Mouse (Mus musculus) embryonic facial prominence, embryonic 14.5 days (tissue): ENCODE data around the gene Creb1. TPM values are rescaled to one million over a fixed set of nuclear protein-coding genes. Genes with fewer than 3 reads are reported as not detected.
A peak's percentile ranks its signal among the peaks of the same experiment; 100 is the strongest.

Experiments
- ATAC-seq: fragments of 200-750 bp; cut with Nextera tagmentation; 2 replicates; pipeline ENCODE4 v1.8.0; 2017; ENCODE audit warnings: low read depth, moderate number of reproducible peaks, moderate TSS enrichment
- DNase-seq: peaks from one replicate; pipeline ENCODE4 v3.0.0-alpha.2; 2015; ENCODE audit warnings: low spot score
- H3K27ac ChIP-seq: fragments of 300-500 bp; sonication (generic); replicated peaks from 2 replicates; pipeline ENCODE4 v1.5.1; 2014; ENCODE audit warnings: low read depth, mild to moderate bottlenecking, low read length, moderate library complexity
- H3K27me3 ChIP-seq: fragments of 300-500 bp; sonication (generic); replicated peaks from 2 replicates; pipeline ENCODE4 v1.6.1; 2014; ENCODE audit warnings: low read length; ENCODE audit not compliant: control insufficient read depth, insufficient read depth
- H3K36me3 ChIP-seq: fragments of 300-500 bp; sonication (generic); 2 replicates; pipeline ENCODE4 v1.6.1; 2014; ENCODE audit warnings: low read length, mixed read lengths; ENCODE audit not compliant: control insufficient read depth, insufficient read depth
- H3K4me1 ChIP-seq: fragments of 300-500 bp; sonication (generic); 2 replicates; pipeline ENCODE4 v1.6.1; 2014; ENCODE audit warnings: antibody characterized with exemption, low read length; ENCODE audit not compliant: control insufficient read depth, insufficient read depth
- H3K4me2 ChIP-seq: fragments of 300-500 bp; sonication (generic); 2 replicates; pipeline ENCODE4 v1.6.1; 2014; ENCODE audit warnings: low read depth, mild to moderate bottlenecking, low read length, moderate library complexity, mixed read lengths
- H3K4me3 ChIP-seq: fragments of 300-500 bp; sonication (generic); 2 replicates; pipeline ENCODE4 v1.5.1; 2014; ENCODE audit warnings: low read depth, mild to moderate bottlenecking, low read length
- H3K9ac ChIP-seq: fragments of 300-500 bp; sonication (generic); 2 replicates; pipeline ENCODE4 v1.6.1; 2014; ENCODE audit warnings: low read depth, mild to moderate bottlenecking, low read length, moderate library complexity, mixed read lengths
- H3K9me3 ChIP-seq: fragments of 300-500 bp; sonication (generic); 2 replicates; pipeline ENCODE4 v1.6.1; 2016; ENCODE audit warnings: low read length; ENCODE audit not compliant: control insufficient read depth
- WGBS: fragments of 180-500 bp; shearing (Covaris S2); extraction: QIAGEN DNeasy Blood & Tissue Kit; methylation state at CpG from one replicate; pipeline ENCODE4 v1.1.7; 2014; 5-methylcytosine and 5-hydroxymethylcytosine counted together
- polyA plus RNA-seq: library from polyadenylated mRNA; unstranded; fragments of >200 nt; fragmentation: Nextera tagmentation; extraction: Ambion mirVana; gene quantifications from 2 replicates; pipeline ENCODE4 v1.2.1, GENCODE M21; 2014

The Creb1 gene
- 36.4 and 40.4 TPM in 2 replicates for polyA plus RNA-seq

DNA sequence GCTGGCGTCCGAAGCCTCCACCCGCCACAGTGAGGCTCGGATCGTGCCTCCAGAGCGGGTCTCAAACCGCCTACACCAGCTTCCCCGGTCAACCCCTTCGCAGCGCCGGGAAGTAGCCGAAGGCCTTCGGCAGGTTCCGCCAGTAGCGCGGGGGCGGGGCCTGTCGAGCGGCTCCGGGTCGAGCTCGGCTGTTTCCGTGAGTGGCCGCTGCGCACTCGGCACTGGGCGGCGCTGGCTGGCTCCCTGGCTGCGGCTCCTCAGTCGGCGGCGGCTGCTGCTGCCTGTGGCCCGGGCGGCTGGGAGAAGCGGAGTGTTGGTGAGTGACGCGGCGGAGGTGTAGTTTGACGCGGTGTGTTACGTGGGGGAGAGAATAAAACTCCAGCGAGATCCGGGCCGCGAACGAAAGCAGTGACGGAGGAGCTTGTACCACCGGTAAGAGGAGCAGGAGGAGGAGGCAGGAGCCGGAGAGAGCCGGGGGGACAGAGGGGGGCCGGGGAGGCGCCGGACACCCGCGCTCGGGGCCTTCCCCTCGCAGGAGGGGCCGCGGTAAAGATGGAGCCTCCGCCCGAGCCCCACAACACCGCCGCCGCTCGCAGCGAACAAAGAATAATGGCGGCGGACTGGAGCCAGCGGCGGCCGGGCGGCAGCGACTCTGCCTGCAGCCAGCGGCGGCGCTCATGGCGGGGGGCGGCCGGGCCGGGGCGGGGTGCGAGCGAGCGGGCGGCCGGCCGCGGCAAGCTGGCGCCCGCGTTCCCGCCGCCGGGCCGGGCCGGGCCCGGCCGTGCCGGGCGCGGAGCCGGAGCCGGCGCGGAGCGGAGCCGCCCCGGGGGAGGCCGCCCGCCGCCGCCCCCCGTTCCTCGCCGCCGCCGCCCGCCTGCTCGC is at the start of gene Creb1:
TSS of gene Creb1 (plus strand) at position 57 of the 882 bp plus-strand sequence.
- Histone ChIP-seq H3K9me3 (peaks cover 4% of the 10 kb centered on the region; the same call in 1 of the 2 replicates), H3K4me1 (peaks cover 29% of the 10 kb centered on the region), H3K9ac (peak within 1 kb of the TSS; percentile 97), H3K36me3 (no peaks in the 10 kb centered on the region; the same call in 1 of the 2 replicates), H3K4me3 (peak within 1 kb of the TSS; percentile 82), H3K27me3 (no peaks in the 10 kb centered on the region), H3K4me2 (peak within 1 kb of the TSS; percentile 82), H3K27ac (peak within 1 kb of the TSS; percentile 100)
- ATAC-seq (peak; percentile 99), DNase-seq (peak; percentile 98)
- WGBS: 1% methylated on average over 46 of the region's 119 CpGs

DNA sequence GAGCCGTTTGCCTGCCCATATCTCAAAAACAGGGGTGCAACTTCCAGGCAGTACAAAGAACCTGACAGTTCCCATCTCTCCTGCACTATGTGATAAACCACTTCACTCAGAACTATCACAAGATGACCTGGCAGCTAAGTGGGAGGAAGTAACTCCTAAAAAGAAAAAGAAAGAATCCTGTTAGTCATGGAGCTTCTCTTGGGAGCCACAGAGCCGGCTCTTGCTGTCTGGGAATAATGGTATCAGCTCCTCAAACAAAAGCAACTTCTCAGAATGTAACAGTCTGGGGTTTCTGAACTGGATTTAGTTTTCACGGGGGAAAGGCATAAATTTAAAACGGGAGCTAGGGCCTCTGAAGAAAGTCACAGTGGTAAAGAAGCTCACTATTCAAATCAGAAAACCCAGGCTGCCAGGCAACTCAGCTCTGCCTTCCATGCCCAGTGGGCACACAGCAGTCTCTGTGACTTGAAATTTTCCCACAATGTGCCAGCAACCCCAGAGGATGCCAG is 43.9 kb upstream of the Creb1 start:
- H3K4me1 ChIP-seq: no peaks in the 10 kb centered on the region
- DNase-seq (no peak), ATAC-seq (no peak)
- no peak overlapping the region for H3K4me3 ChIP-seq
- no peak overlapping the region for H3K9ac ChIP-seq
- H3K36me3 ChIP-seq: no peaks in the 10 kb centered on the region
- H3K27ac ChIP-seq: no peak overlapping the region
- H3K9me3 ChIP-seq: no peaks in the 10 kb centered on the region
- H3K4me2 ChIP-seq: no peak overlapping the region
- no peaks in the 10 kb centered on the region for H3K27me3 ChIP-seq
- 32% methylated on average over 4 of the region's 4 CpGs for WGBS

DNA sequence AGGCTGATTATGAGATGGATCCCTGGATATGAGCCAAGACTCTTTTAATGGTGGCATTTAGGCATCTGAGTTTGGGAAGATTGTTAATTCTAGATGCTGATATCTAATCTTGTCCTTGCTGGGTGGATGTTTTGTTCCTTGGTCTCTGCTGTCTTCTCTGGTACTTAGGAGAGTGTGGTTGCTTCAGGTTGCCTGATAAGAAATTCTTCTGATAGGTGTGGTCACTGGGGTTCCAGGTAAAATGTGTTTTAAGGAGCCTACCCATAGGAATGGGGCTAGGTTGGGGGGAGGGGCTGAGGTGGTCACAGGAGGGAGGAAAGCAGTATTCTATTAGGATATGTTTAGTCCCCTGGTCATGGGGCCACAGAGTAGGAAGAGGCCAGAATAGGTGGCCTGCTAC is 35.6 kb upstream of the Creb1 start:
- no peaks in the 10 kb centered on the region for H3K9me3 ChIP-seq
- no peak for DNase-seq
- H3K9ac ChIP-seq: no peak overlapping the region
- ATAC-seq: no peak
- H3K36me3 ChIP-seq: no peaks in the 10 kb centered on the region
- H3K27me3 ChIP-seq: no peaks in the 10 kb centered on the region
- H3K4me3 ChIP-seq: no peak overlapping the region
- no peak overlapping the region for H3K4me2 ChIP-seq
- no peak overlapping the region for H3K27ac ChIP-seq
- no peaks in the 10 kb centered on the region for H3K4me1 ChIP-seq

DNA sequence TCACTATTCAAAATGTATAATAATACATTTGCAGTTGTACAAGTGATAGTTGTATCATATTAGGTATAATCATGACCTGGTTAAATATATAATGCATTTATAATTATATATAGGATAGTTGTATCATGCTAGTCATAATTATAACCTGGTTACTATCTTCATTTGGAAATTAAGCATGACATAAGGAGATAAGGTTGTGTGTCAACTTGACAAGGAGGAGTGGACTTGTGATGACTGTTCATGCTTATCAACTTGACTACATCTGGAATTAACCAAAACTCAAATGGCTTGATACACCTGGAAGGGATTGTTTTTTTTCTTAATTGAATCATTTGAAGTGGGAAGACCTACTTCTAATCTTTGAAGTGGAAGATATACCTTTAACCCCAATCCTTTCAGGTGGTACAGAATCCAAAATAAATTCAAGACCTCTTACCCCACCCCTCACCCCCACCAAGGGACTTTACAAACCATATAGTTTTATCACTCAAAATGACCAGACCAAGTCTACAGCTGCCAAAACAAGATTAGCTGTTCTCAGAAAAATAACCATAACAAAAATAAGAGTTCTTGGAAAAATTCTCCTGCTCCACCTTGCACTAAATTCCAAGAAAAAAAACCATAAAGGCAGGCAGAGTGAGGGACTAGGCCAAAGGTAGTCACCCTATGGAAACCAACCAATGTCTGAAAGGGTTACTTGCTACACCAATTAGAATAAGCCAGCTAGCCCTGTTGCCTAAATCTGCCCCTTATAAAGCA is 30.9 kb upstream of the Creb1 start:
- Histone ChIP-seq H3K36me3 (no peaks in the 10 kb centered on the region), H3K27me3 (no peaks in the 10 kb centered on the region), H3K9ac (no peak overlapping the region), H3K9me3 (no peaks in the 10 kb centered on the region), H3K4me2 (no peak overlapping the region), H3K4me3 (no peak overlapping the region), H3K27ac (no peak overlapping the region), H3K4me1 (no peaks in the 10 kb centered on the region)
- no peak for ATAC-seq
- no peak for DNase-seq

DNA sequence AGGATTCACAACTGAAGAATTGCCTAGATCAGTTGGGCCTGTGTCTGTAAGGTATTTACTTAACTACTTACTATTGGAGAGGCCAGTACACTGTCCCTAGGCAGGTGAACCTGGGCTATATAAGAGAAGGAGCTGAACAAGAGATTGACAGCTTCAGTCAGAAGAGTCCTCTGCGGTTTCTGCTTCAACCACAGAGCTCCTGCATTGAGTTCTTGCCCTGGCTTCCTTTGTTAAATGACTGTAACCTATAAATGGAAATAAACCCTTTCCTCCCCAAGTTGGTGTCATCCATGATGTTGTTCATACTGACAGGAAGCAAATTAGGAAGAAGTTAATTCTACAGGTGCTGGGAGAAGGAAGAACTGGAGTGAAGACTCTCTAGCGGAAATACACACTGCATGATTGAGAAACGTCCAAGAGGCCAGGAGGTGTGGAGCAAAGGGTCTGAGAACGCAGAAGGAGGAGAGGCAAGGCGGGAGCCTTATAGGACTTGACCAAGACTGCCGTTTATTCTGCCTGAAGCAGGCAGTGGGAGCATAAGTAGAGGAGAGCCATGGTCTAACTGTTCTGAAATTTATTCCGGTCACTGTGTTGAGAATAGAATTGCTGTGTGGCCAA is 23.9 kb upstream of the Creb1 start:
- Histone ChIP-seq H3K4me2 (no peak overlapping the region), H3K9me3 (no peaks in the 10 kb centered on the region), H3K36me3 (no peaks in the 10 kb centered on the region), H3K4me1 (no peaks in the 10 kb centered on the region), H3K9ac (no peak overlapping the region), H3K27ac (no peak overlapping the region), H3K27me3 (no peaks in the 10 kb centered on the region), H3K4me3 (no peak overlapping the region)
- WGBS: 81% methylated on average over 7 of the region's 7 CpGs
- DNase-seq: no peak
- ATAC-seq: no peak

DNA sequence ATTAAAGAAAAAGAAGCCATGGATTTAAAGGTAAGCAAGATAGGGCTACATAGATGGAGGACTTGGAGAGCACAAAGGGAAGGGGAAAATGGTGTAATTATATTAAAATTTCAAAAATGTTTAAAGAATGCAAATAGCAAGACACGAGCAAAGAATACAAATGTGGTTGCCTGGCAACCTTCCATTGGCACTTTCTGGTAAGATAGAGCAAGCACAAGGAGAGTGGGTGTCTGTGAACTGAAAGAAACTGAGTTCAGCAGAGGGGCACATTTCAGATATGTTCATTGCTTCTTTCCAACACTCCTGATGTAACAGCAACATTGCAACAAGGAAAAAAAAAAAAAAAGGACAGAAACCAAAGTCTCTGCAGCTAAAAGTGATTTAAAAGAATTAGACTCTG is 22.8 kb upstream of the Creb1 start:
- no peaks in the 10 kb centered on the region for H3K4me1 ChIP-seq
- no peak overlapping the region for H3K4me2 ChIP-seq
- WGBS: 39% methylated on average over 1 of the region's 1 CpGs
- H3K9me3 ChIP-seq: no peaks in the 10 kb centered on the region
- H3K4me3 ChIP-seq: no peak overlapping the region
- no peak overlapping the region for H3K27ac ChIP-seq
- no peak for ATAC-seq
- no peak for DNase-seq
- H3K36me3 ChIP-seq: no peaks in the 10 kb centered on the region
- no peak overlapping the region for H3K9ac ChIP-seq
- H3K27me3 ChIP-seq: no peaks in the 10 kb centered on the region

DNA sequence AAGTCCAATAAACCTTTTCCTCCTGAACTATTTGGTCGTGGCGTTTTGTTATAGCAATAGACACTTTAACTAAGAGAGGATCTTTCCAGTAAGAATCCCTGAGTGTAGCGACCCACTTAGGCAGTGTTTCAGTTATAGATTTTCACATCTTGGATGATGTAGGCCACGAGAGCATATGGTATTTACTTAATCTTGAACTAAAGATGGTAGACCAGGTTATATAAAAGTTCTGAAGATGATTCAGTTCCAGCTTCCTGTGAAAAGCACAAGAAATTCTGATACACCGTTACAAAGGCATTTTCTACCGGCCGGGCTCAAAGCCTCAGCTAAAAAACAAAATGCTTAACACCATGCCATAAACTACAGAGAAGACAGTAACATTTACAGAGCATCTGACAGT is 18.3 kb upstream of the Creb1 start:
- 87% methylated on average over 7 of the region's 7 CpGs for WGBS
- DNase-seq: no peak
- no peaks in the 10 kb centered on the region for H3K27me3 ChIP-seq
- ATAC-seq: no peak
- H3K36me3 ChIP-seq: no peaks in the 10 kb centered on the region
- H3K9ac ChIP-seq: no peak overlapping the region
- H3K9me3 ChIP-seq: no peaks in the 10 kb centered on the region
- H3K4me2 ChIP-seq: no peak overlapping the region
- H3K4me1 ChIP-seq: no peaks in the 10 kb centered on the region
- no peak overlapping the region for H3K27ac ChIP-seq
- no peak overlapping the region for H3K4me3 ChIP-seq

DNA sequence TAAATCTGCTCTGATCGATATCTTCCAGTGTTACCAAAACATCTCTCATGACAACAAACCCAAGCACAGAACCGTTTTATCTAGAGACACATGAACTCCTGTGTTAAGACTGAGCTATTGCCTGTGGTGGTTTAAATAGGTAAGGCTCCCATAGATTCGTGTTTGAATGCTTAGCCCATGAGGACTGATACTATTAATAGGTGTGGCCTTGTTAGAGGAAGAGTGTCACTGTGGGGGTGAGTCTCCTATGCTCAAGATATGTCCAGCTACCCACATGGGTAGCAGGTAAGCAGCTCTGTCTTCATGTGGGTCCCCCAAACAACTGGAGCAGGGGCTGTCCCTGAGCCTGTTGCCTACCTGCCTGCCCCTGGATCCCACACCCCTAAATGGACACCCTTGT is 15.9 kb upstream of the Creb1 start:
- DNase-seq (no peak), ATAC-seq (no peak)
- Histone ChIP-seq H3K4me2 (no peak overlapping the region), H3K27ac (no peak overlapping the region), H3K4me3 (no peak overlapping the region), H3K4me1 (no peaks in the 10 kb centered on the region), H3K9me3 (no peaks in the 10 kb centered on the region), H3K36me3 (no peaks in the 10 kb centered on the region), H3K27me3 (no peaks in the 10 kb centered on the region), H3K9ac (no peak overlapping the region)
- WGBS: 76% methylated on average over 3 of the region's 3 CpGs
